Mouse (Mus musculus) myocyte (in vitro differentiated cells): ENCODE data around the gene Vwa5b1. TPM values are rescaled to one million over a fixed set of nuclear protein-coding genes. Genes with fewer than 3 reads are reported as not detected.

ENCODE experiments used
- H3K27me3 ChIP-seq: one replicate; pipeline ENCODE4 v1.6.1; 2011; ENCODE audit not compliant: control insufficient read depth, insufficient read depth, insufficient read length
- H3K36me3 ChIP-seq: one replicate; pipeline ENCODE4 v1.6.1; 2011; ENCODE audit not compliant: control insufficient read depth, insufficient read depth
- H3K4me2 ChIP-seq: one replicate; pipeline ENCODE4 v1.6.1; 2011; ENCODE audit warnings: low read depth, control low read depth
- H3K4me3 ChIP-seq: one replicate; pipeline ENCODE4 v1.5.1; 2011; ENCODE audit warnings: mild to moderate bottlenecking, control low read depth, moderate library complexity
- H3K79me2 ChIP-seq: one replicate; pipeline ENCODE4 v1.6.1; 2011; ENCODE audit not compliant: control insufficient read depth, insufficient read depth
- H3ac ChIP-seq: one replicate; pipeline ENCODE4 v1.6.1; 2011; ENCODE audit not compliant: control insufficient read depth, insufficient read length
- CEBPB ChIP-seq: IDR thresholded peaks from 2 replicates; pipeline ENCODE4 v1.6.1; 2011; ENCODE audit warnings: mild to moderate bottlenecking, moderate library complexity; ENCODE audit not compliant: poor library complexity, insufficient read depth, severe bottlenecking
- E2F4 ChIP-seq: IDR thresholded peaks from one replicate; pipeline ENCODE4 v1.6.1; 2011; ENCODE audit warnings: mild to moderate bottlenecking, control low read depth, moderate library complexity; ENCODE audit not compliant: insufficient read depth
- MAX ChIP-seq: IDR thresholded peaks from one replicate; pipeline ENCODE4 v1.6.1; 2011; ENCODE audit warnings: low read depth, mild to moderate bottlenecking, control low read depth
- MYOD1 ChIP-seq, 3 experiments: IDR thresholded peaks; one replicate each; pipeline ENCODE4 v1.6.1; 2011; ENCODE audit warnings: control low read depth in 2 of 3, low read depth in 2 of 3, mild to moderate bottlenecking in 2 of 3, moderate library complexity in 1 of 3; ENCODE audit not compliant: insufficient read length in 2 of 3, control insufficient read depth in 1 of 3
- MYOG ChIP-seq, 3 experiments: IDR thresholded peaks; one replicate each; pipeline ENCODE4 v1.6.1; 2011; ENCODE audit warnings: control low read depth in 2 of 3, low read depth in 2 of 3, mild to moderate bottlenecking in 2 of 3; ENCODE audit not compliant: insufficient read length in 2 of 3, control insufficient read depth in 1 of 3, insufficient read depth in 1 of 3
- POLR2A ChIP-seq: IDR thresholded peaks from one replicate; pipeline ENCODE4 v1.6.1; 2011; ENCODE audit warnings: low read depth, mild to moderate bottlenecking, control low read depth, moderate library complexity; ENCODE audit not compliant: insufficient read length
- POLR2AphosphoS2 ChIP-seq: IDR thresholded peaks from one replicate; pipeline ENCODE4 v1.6.1; 2011; ENCODE audit warnings: low read depth, control low read depth; ENCODE audit not compliant: insufficient read length
- REST ChIP-seq: IDR thresholded peaks from one replicate; pipeline ENCODE4 v1.6.1; 2011; ENCODE audit warnings: mild to moderate bottlenecking, control low read depth, moderate library complexity; ENCODE audit not compliant: insufficient read depth, insufficient read length
- SRF ChIP-seq: IDR thresholded peaks from one replicate; pipeline ENCODE4 v1.6.1; 2011; ENCODE audit warnings: low read depth; ENCODE audit not compliant: control insufficient read depth, insufficient read length
- TCF12 ChIP-seq: IDR thresholded peaks from one replicate; pipeline ENCODE4 v1.6.1; 2011; ENCODE audit warnings: mild to moderate bottlenecking, control low read depth; ENCODE audit not compliant: poor library complexity, insufficient read depth, severe bottlenecking
- TCF3 ChIP-seq: IDR thresholded peaks from one replicate; pipeline ENCODE4 v1.6.1; 2011; ENCODE audit warnings: low read depth, control low read depth; ENCODE audit not compliant: insufficient read length
- USF1 ChIP-seq: IDR thresholded peaks from one replicate; pipeline ENCODE4 v1.6.1; 2011; ENCODE audit warnings: low read depth, mild to moderate bottlenecking, control low read depth, moderate library complexity
- polyA plus RNA-seq: library from polyadenylated mRNA; unstranded; fragments of >200 nt; fragmentation: generic; extraction: Trizol; gene quantifications from one replicate; pipeline ENCODE4 v1.2.1, GENCODE M21; 2012; ENCODE audit warnings: missing spikeins

Gene Vwa5b1
- polyA plus RNA-seq, 1 experiment, result not detected

GRCm38 (mm10) chr4:138517153-138517789 is 118.4 kb downstream of the Vwa5b1 start:
- H3K79me2 ChIP-seq, result no peaks in the 10 kb centered on the region
- H3K27me3 ChIP-seq, result peaks cover 35% of the 10 kb centered on the region
- H3ac ChIP-seq, result no peak overlapping the region
- no peak overlapping the region for H3K4me3 ChIP-seq
- TF ChIP-seq MYOG (IDR thresholded peaks at IDR 0.05; ENCODE audit: control insufficient read depth in 1 of 3, insufficient read depth in 1 of 3, insufficient read length in 2 of 3, low read depth in 2 of 3) (no peak), USF1 (no peak)
- no peaks in the 10 kb centered on the region for H3K36me3 ChIP-seq
- H3K4me2 ChIP-seq, result no peak overlapping the region

- Histone ChIP-seq H3K27me3 (peaks cover 35% of the 10 kb centered on the region), H3K4me2 (no peak overlapping the region), H3ac (no peak overlapping the region), H3K36me3 (no peaks in the 10 kb centered on the region), H3K79me2 (no peaks in the 10 kb centered on the region), H3K4me3 (no peak overlapping the region)
- TF ChIP-seq TCF3 (no peak), SRF (no peak), CEBPB (no peak), POLR2A (no peak), POLR2AphosphoS2 (no peak), MYOD1 (IDR thresholded peaks at IDR 0.05; ENCODE audit: control insufficient read depth in 1 of 3, insufficient read length in 2 of 3, low read depth in 2 of 3) (no peak), MYOG (IDR thresholded peaks at IDR 0.05; ENCODE audit: control insufficient read depth in 1 of 3, insufficient read depth in 1 of 3, insufficient read length in 2 of 3, low read depth in 2 of 3) (no peak), REST (no peak), TCF12 (no peak), E2F4 (no peak), MAX (no peak), USF1 (no peak)
Measured at GRCm38 (mm10) chr4:138516448-138516847, 119.2 kb downstream of the Vwa5b1 start.

Other genes with a start within 250 kb of the Vwa5b1 start
- not detected for gene Fam43b, start 239.4 kb downstream of the Vwa5b1 start, polyA plus RNA-seq
- 36.2 TPM for gene Mul1, start 201.2 kb downstream of the Vwa5b1 start, polyA plus RNA-seq
- gene Camk2n1, start 181.6 kb downstream of the Vwa5b1 start, polyA plus RNA-seq, result 0.48 TPM
- gene Pla2g2c, start 88.9 kb upstream of the Vwa5b1 start, polyA plus RNA-seq, result not detected
- gene Ubxn10, start 101.3 kb upstream of the Vwa5b1 start, polyA plus RNA-seq, result not detected
- not detected for gene Pla2g2f, start 121.7 kb upstream of the Vwa5b1 start, polyA plus RNA-seq
- 0.05 TPM for gene Pla2g2d, start 139.9 kb upstream of the Vwa5b1 start, polyA plus RNA-seq
- gene Pla2g5, start 227.6 kb upstream of the Vwa5b1 start, polyA plus RNA-seq, result 0.10 TPM
- gene Gm13030, start 238.1 kb upstream of the Vwa5b1 start, polyA plus RNA-seq, result not detected
- 20.4 TPM for gene Pla2g2e, start 242.1 kb upstream of the Vwa5b1 start, polyA plus RNA-seq